Mouse (Mus musculus) stomach, embryonic 16.5 days (tissue): ENCODE data around the gene Dgka. TPM values are rescaled to one million over a fixed set of nuclear protein-coding genes. Genes with fewer than 3 reads are reported as not detected.
"Not testable (repeated sequence)": the region's sequence is repeated elsewhere in the genome, so short reads cannot be mapped to it uniquely, and the experiment has no call there.

Source experiments
- ATAC-seq: fragments of 200-750 bp; cut with Nextera tagmentation; 2 replicates; pipeline ENCODE4 v1.8.0; 2017; ENCODE audit warnings: moderate number of reproducible peaks, moderate TSS enrichment; ENCODE audit not compliant: insufficient read depth, low FRiP score
- H3K27ac ChIP-seq: fragments of 300-500 bp; sonication (generic); 2 replicates; pipeline ENCODE4 v1.5.1; 2014; ENCODE audit warnings: low read length
- H3K27me3 ChIP-seq: fragments of 300-500 bp; sonication (generic); 2 replicates; pipeline ENCODE4 v1.6.1; 2014; ENCODE audit warnings: low read length, control low read depth, mixed read lengths; ENCODE audit not compliant: control insufficient read depth, insufficient read depth
- H3K36me3 ChIP-seq: fragments of 300-500 bp; sonication (generic); 2 replicates; pipeline ENCODE4 v1.6.1; 2014; ENCODE audit warnings: low read length; ENCODE audit not compliant: control insufficient read depth, insufficient read depth
- H3K4me1 ChIP-seq: fragments of 300-500 bp; sonication (generic); 2 replicates; pipeline ENCODE4 v1.6.1; 2014; ENCODE audit warnings: low read length, control low read depth, mixed read lengths; ENCODE audit not compliant: control insufficient read depth, insufficient read depth
- H3K4me2 ChIP-seq: fragments of 300-500 bp; sonication (generic); 2 replicates; pipeline ENCODE4 v1.6.1; 2014; ENCODE audit warnings: low read depth, low read length, mixed read lengths
- H3K4me3 ChIP-seq: fragments of 300-500 bp; sonication (generic); replicated peaks from 2 replicates; pipeline ENCODE4 v1.5.1; 2014; ENCODE audit warnings: mild to moderate bottlenecking, low read length
- H3K9ac ChIP-seq: fragments of 300-500 bp; sonication (generic); 2 replicates; pipeline ENCODE4 v1.6.1; 2014; ENCODE audit warnings: low read length
- H3K9me3 ChIP-seq: fragments of 300-500 bp; sonication (generic); replicated peaks from 2 replicates; pipeline ENCODE4 v1.6.1; 2016; ENCODE audit warnings: low read length, control low read depth; ENCODE audit not compliant: control insufficient read depth
- WGBS: fragments of 180-500 bp; shearing (Covaris S2); extraction: QIAGEN DNeasy Blood & Tissue Kit; methylation state at CpG from one replicate; pipeline ENCODE4 v1.1.7; 2014; 5-methylcytosine and 5-hydroxymethylcytosine counted together
- polyA plus RNA-seq: library from polyadenylated mRNA; unstranded; fragments of >200 nt; fragmentation: Nextera tagmentation; extraction: Ambion mirVana; gene quantifications from 2 replicates; pipeline ENCODE4 v1.2.1, GENCODE M21; 2015

The Dgka gene
- polyA plus RNA-seq, 1 experiment from 2014 or later = 28.2 TPM

- WGBS = 97% methylated on average over 7 of the region's 7 CpGs
- not testable (repeated sequence) for H3K4me3 ChIP-seq, H3K9ac ChIP-seq, ATAC-seq, H3K36me3 ChIP-seq, H3K9me3 ChIP-seq, H3K4me2 ChIP-seq, H3K27me3 ChIP-seq, H3K4me1 ChIP-seq, H3K27ac ChIP-seq
These were observed 33.3 kb downstream of the Dgka start for GRCm38 (mm10) chr10:128711318-128711717.

DNA sequence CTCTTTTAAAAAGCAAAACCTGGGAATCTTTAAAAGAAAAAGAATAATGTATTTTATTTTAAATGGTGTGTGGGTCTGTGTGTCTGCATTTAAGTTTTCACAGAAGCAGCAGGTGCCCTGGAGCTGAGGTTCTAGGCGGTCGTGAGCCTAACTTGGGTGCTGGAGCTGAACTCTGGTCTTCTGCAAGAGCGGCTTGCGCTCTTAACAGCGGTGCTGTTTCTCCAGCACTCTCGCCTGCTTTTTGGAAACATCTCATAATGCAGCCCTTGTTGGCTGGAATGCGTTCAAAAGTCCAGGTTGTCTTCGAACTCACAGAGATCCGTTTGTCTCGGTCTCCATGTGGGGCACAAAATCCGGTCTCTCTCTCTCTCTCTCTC lies 39.4 kb downstream of the Dgka start:
- Histone ChIP-seq H3K36me3 (peaks cover 8% of the 10 kb centered on the region), H3K4me2 (peak overlapping the region; percentile 75), H3K4me3 (peak overlapping the region; percentile 97), H3K27ac (peak overlapping the region; percentile 82), H3K4me1 (peaks cover 14% of the 10 kb centered on the region), H3K9me3 (no peaks in the 10 kb centered on the region), H3K9ac (peak overlapping the region; percentile 75), H3K27me3 (no peaks in the 10 kb centered on the region)
- 4% methylated on average over 11 of the region's 11 CpGs for WGBS
- ATAC-seq = peak; percentile 12; the same call in 1 of the 2 replicates

- Histone ChIP-seq H3K4me1 (peaks cover 14% of the 10 kb centered on the region), H3K27me3 (no peaks in the 10 kb centered on the region), H3K4me2 (peak within 1 kb of the TSS; percentile 75), H3K4me3 (peak within 1 kb of the TSS; percentile 97), H3K9ac (peak within 1 kb of the TSS; percentile 91), H3K27ac (peak within 1 kb of the TSS; percentile 98), H3K9me3 (no peaks in the 10 kb centered on the region), H3K36me3 (peaks cover 11% of the 10 kb centered on the region)
- 0% methylated on average over 61 of the region's 62 CpGs for WGBS
- ATAC-seq = peak; percentile 96
These were observed 40.0 kb downstream of the Dgka start, which contains the start of gene Cdk2 for GRCm38 (mm10) chr10:128704491-128705316. TSS of gene Cdk2 (minus strand) at chr10:128705031.

GRCm38 (mm10) chr10:128703895-128704294 lies 40.8 kb downstream of the Dgka start, which contains the start of gene Pmel:
TSS of gene Pmel (plus strand) at chr10:128704195.
- no peak for ATAC-seq
- H3K27me3 ChIP-seq = no peaks in the 10 kb centered on the region
- 14% methylated on average over 4 of the region's 4 CpGs for WGBS
- H3K4me3 ChIP-seq = peak within 1 kb of the TSS; percentile 97
- peak within 1 kb of the TSS; percentile 98 for H3K27ac ChIP-seq
- H3K9me3 ChIP-seq = no peaks in the 10 kb centered on the region
- peaks cover 14% of the 10 kb centered on the region for H3K4me1 ChIP-seq
- peak within 1 kb of the TSS; percentile 75 for H3K4me2 ChIP-seq
- peak within 1 kb of the TSS; percentile 91 for H3K9ac ChIP-seq
- H3K36me3 ChIP-seq = peaks cover 15% of the 10 kb centered on the region

GRCm38 (mm10) chr10:128702328-128703007 lies 42.2 kb downstream of the Dgka start:
- WGBS = 72% methylated on average over 6 of the region's 6 CpGs

GRCm38 (mm10) chr10:128700712-128701111 lies 43.9 kb downstream of the Dgka start:
- 79% methylated on average over 5 of the region's 5 CpGs for WGBS
- Histone ChIP-seq H3K27me3 (no peaks in the 10 kb centered on the region), H3K36me3 (peaks cover 15% of the 10 kb centered on the region), H3K4me1 (peaks cover 20% of the 10 kb centered on the region), H3K4me3 (no peak overlapping the region), H3K9me3 (no peaks in the 10 kb centered on the region), H3K27ac (no peak overlapping the region), H3K4me2 (no peak overlapping the region), H3K9ac (no peak overlapping the region)
- no peak for ATAC-seq

More at GRCm38 (mm10) chr10:128702328-128703007, 42.2 kb downstream of the Dgka start:
- Histone ChIP-seq H3K36me3 (peaks cover 15% of the 10 kb centered on the region), H3K4me3 (no peak overlapping the region), H3K4me1 (peaks cover 14% of the 10 kb centered on the region), H3K9me3 (no peaks in the 10 kb centered on the region), H3K9ac (no peak overlapping the region), H3K27ac (no peak overlapping the region), H3K27me3 (no peaks in the 10 kb centered on the region), H3K4me2 (no peak overlapping the region)
- no peak for ATAC-seq

GRCm38 (mm10) chr10:128699611-128700010 lies 45.0 kb downstream of the Dgka start:
- no peaks in the 10 kb centered on the region for H3K9me3 ChIP-seq
- H3K27me3 ChIP-seq = no peaks in the 10 kb centered on the region
- H3K36me3 ChIP-seq = peaks cover 15% of the 10 kb centered on the region
- 70% methylated on average over 11 of the region's 11 CpGs for WGBS
- no peak overlapping the region for H3K27ac ChIP-seq
- no peak for ATAC-seq
- H3K4me3 ChIP-seq = no peak overlapping the region
- H3K4me1 ChIP-seq = peaks cover 27% of the 10 kb centered on the region
- no peak overlapping the region for H3K4me2 ChIP-seq
- H3K9ac ChIP-seq = no peak overlapping the region

DNA sequence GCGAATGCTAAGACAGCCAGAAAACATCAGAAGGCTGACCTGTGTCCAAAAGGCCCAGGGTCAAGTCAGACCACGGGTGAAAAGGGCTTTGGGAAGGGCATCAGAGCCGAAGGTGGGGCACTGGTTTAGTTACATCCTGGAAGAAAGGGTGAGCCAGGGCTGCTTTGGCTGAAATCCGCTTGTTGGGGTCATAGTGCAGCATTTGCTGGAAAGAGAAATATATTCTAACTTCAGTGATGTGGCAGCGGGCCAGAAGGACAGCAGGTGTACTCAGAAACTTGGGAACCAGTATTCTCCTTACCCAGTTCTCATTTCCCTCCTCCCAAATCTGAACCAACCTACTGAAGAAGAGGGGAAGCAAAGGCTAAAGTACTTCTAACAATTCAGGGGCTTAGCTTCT lies 45.6 kb downstream of the Dgka start:
- WGBS = 81% methylated on average over 5 of the region's 5 CpGs
- peaks cover 15% of the 10 kb centered on the region for H3K36me3 ChIP-seq
- no peak for ATAC-seq

More for the DNA sequence above, 45.6 kb downstream of the Dgka start:
- Histone ChIP-seq H3K27ac (no peak overlapping the region), H3K4me3 (no peak overlapping the region), H3K4me2 (no peak overlapping the region), H3K9ac (no peak overlapping the region), H3K4me1 (peaks cover 30% of the 10 kb centered on the region), H3K27me3 (no peaks in the 10 kb centered on the region), H3K9me3 (no peaks in the 10 kb centered on the region)
